Mouse (Mus musculus) liver, postnatal 0 days (tissue): ENCODE measurements around the gene Ftcd.

ENCODE experiments used
- CTCF ChIP-seq: sonication (generic); IDR thresholded peaks from 2 replicates; pipeline ENCODE4 v1.5.1; 2016; ENCODE audit warnings: antibody characterized with exemption, low read depth
- EP300 ChIP-seq: IDR thresholded peaks from 2 replicates; pipeline ENCODE4 v1.6.1; 2016; ENCODE audit warnings: antibody characterized with exemption, low read depth, mild to moderate bottlenecking

GRCm38 (mm10) chr10:76535526-76535925 lies 39.9 kb upstream of the Ftcd start:
- TF ChIP-seq EP300 (no peak), CTCF (no peak)
